Mouse (Mus musculus) limb, embryonic 10.5 days (tissue): Measurements from ENCODE around the gene Tmem38b. TPM values are rescaled to one million over a fixed set of nuclear protein-coding genes. Genes with fewer than 3 reads are reported as not detected.

Source experiments
- DNase-seq: peaks from one replicate; pipeline ENCODE4 v3.0.0-alpha.2; 2017; ENCODE audit warnings: low spot score
- H3K27ac ChIP-seq: fragments of 300-500 bp; sonication (generic); 2 replicates; pipeline ENCODE4 v1.5.1; 2016; ENCODE audit warnings: mild to moderate bottlenecking
- H3K27me3 ChIP-seq: fragments of 300-500 bp; sonication (generic); 2 replicates; pipeline ENCODE4 v1.6.1; 2016; ENCODE audit warnings: low read depth, mild to moderate bottlenecking; ENCODE audit not compliant: poor library complexity, severe bottlenecking
- H3K36me3 ChIP-seq: fragments of 300-500 bp; sonication (generic); 2 replicates; pipeline ENCODE4 v1.6.1; 2016; ENCODE audit warnings: mild to moderate bottlenecking, moderate library complexity
- H3K4me1 ChIP-seq: fragments of 300-500 bp; sonication (generic); 2 replicates; pipeline ENCODE4 v1.6.1; 2016
- H3K4me3 ChIP-seq: fragments of 300-500 bp; sonication (generic); 2 replicates; pipeline ENCODE4 v1.5.1; 2016; ENCODE audit warnings: mild to moderate bottlenecking, moderate library complexity
- H3K9me3 ChIP-seq: fragments of 300-500 bp; sonication (generic); replicated peaks from 2 replicates; pipeline ENCODE4 v1.6.1; 2016; ENCODE audit warnings: mild to moderate bottlenecking
- WGBS: fragments of 180-500 bp; shearing (Covaris S2); methylation state at CpG from one replicate; pipeline ENCODE4 v1.1.7; 2016; 5-methylcytosine and 5-hydroxymethylcytosine counted together
- polyA plus RNA-seq: library from polyadenylated mRNA; unstranded; fragments of >200 nt; fragmentation: Nextera tagmentation; extraction: Ambion mirVana; gene quantifications from 2 replicates; pipeline ENCODE4 v1.2.1, GENCODE M21; 2016

The Tmem38b gene
- polyA plus RNA-seq, 1 experiment from 2014 or later, result 4.0 TPM

GRCm38 (mm10) chr4:53840158-53840870, 14.5 kb downstream of the Tmem38b start:
- WGBS, result 87% methylated on average over 15 of the region's 15 CpGs

DNA sequence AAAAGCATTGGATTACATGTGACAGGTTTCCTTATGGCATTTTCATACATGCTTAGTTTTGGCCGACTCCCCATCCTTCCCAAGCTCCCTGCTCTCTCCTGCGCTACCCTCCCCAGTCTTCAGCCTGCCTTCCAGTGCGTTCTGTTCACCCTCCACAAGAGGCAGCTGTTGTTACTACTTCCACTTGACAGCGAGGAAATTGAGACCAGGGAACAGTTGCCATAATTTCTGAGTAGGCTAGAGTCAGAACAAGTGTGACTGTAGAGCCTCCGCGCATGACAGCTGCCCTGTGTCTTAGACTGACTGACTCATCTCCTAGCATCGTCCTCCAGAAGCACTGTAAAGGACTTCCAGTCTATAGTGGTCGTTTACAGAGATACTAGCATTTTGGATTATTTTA, 17.7 kb downstream of the Tmem38b start:
- H3K27me3 ChIP-seq, result no peaks in the 10 kb centered on the region

More at GRCm38 (mm10) chr4:53840158-53840870, 14.5 kb downstream of the Tmem38b start:
- no peaks in the 10 kb centered on the region for H3K9me3 ChIP-seq
- H3K4me1 ChIP-seq, result no peaks in the 10 kb centered on the region
- H3K27me3 ChIP-seq, result no peaks in the 10 kb centered on the region
- no peak overlapping the region for H3K27ac ChIP-seq
- H3K4me3 ChIP-seq, result no peak overlapping the region
- no peaks in the 10 kb centered on the region for H3K36me3 ChIP-seq
- no peak for DNase-seq

GRCm38 (mm10) chr4:53844835-53845619, 19.2 kb downstream of the Tmem38b start:
- Histone ChIP-seq H3K27me3 (no peaks in the 10 kb centered on the region), H3K4me1 (no peaks in the 10 kb centered on the region), H3K4me3 (no peak overlapping the region), H3K9me3 (no peaks in the 10 kb centered on the region), H3K36me3 (no peaks in the 10 kb centered on the region), H3K27ac (no peak overlapping the region)
- no peak for DNase-seq
- 63% methylated on average over 6 of the region's 6 CpGs for WGBS

More for the DNA sequence above, 17.7 kb downstream of the Tmem38b start:
- 77% methylated on average over 8 of the region's 8 CpGs for WGBS
- DNase-seq, result no peak
- Histone ChIP-seq H3K4me1 (no peaks in the 10 kb centered on the region), H3K4me3 (no peak overlapping the region), H3K9me3 (no peaks in the 10 kb centered on the region), H3K27ac (no peak overlapping the region), H3K36me3 (no peaks in the 10 kb centered on the region)

DNA sequence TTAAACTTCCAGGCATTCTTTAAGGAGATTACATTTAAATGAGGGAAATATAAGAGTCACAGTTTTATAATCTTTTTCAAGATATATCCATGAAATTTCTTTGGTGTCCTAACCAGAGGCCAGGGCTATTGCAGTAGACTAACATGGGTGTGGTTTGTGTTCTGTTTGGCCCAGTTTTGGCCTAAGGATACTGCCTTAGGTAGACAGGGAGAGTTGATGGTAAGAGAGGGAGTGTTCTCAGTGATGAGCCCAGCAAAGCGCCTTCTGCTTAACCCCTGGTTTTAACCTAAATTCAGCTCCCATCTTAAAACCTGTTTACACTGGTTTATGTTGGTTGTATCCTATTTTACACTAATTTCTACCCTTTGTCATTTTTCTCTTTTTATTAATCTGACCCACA, 19.8 kb downstream of the Tmem38b start:
- Histone ChIP-seq H3K36me3 (0 out of 2 replicates have a peak, but pooled peaks cover under 1% of the 10 kb centered on the region), H3K4me1 (no peaks in the 10 kb centered on the region), H3K9me3 (no peaks in the 10 kb centered on the region), H3K27me3 (no peaks in the 10 kb centered on the region), H3K4me3 (no peak overlapping the region), H3K27ac (no peak overlapping the region)
- no peak for DNase-seq
- 97% methylated on average over 1 of the region's 1 CpGs for WGBS

DNA sequence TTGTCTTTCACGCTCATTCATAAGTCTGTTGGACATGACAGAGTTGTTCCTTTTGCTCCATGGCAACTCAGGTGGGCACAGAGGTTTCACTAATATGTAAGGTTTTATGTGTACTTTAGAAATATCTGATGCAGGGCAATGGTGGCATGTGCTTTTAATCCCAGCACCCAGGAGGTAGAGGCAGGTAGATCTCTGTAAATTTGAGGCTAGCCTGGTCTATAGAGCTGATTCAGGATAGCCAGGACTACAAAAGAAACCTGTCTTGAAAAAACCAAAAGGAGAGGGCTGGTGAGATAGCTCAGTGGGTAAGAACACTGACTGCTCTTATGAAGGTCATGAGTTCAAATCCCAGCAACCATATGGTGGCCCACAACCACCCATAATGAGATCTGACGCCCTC, 20.5 kb downstream of the Tmem38b start:
- WGBS, result 73% methylated on average over 2 of the region's 2 CpGs

GRCm38 (mm10) chr4:53847541-53847940, 21.7 kb downstream of the Tmem38b start:
- Histone ChIP-seq H3K27me3 (no peaks in the 10 kb centered on the region), H3K4me1 (no peaks in the 10 kb centered on the region), H3K4me3 (no peak overlapping the region), H3K9me3 (no peaks in the 10 kb centered on the region), H3K27ac (no peak overlapping the region), H3K36me3 (peaks cover 6% of the 10 kb centered on the region; the same call in 1 of the 2 replicates)
- 93% methylated on average over 4 of the region's 4 CpGs for WGBS
- DNase-seq, result no peak

More for the DNA sequence above, 20.5 kb downstream of the Tmem38b start:
- no peaks in the 10 kb centered on the region for H3K4me1 ChIP-seq
- H3K4me3 ChIP-seq, result no peak overlapping the region
- no peak for DNase-seq
- peaks cover 6% of the 10 kb centered on the region; the same call in 1 of the 2 replicates for H3K36me3 ChIP-seq
- H3K27ac ChIP-seq, result no peak overlapping the region
- H3K9me3 ChIP-seq, result no peaks in the 10 kb centered on the region
- no peaks in the 10 kb centered on the region for H3K27me3 ChIP-seq

- WGBS, result 95% methylated on average over 3 of the region's 3 CpGs
- Histone ChIP-seq H3K27me3 (no peaks in the 10 kb centered on the region), H3K36me3 (peaks cover 6% of the 10 kb centered on the region; the same call in 1 of the 2 replicates), H3K27ac (no peak overlapping the region), H3K9me3 (no peaks in the 10 kb centered on the region), H3K4me3 (no peak overlapping the region), H3K4me1 (no peaks in the 10 kb centered on the region)
- no peak for DNase-seq
These were observed 22.5 kb downstream of the Tmem38b start for GRCm38 (mm10) chr4:53848308-53848707.

DNA sequence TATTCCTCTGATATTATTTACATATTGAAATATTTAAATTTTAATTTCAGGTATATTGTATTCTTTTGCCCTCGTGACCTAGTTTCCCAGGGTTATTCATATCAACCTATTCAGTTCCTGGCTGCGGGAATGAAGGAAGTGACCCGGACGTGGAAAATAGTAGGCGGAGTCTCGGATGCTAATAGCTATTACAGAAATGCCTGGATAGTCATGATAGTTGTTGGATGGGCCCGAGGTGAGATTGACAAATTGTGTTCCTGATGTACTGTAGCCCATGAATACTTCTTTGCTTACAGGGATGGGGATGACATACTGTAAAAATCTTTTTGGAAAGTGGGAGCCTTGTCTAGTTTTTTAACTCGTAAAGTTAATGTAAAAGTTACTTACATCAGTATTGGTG, 23.0 kb downstream of the Tmem38b start:
- no peak overlapping the region for H3K27ac ChIP-seq
- H3K9me3 ChIP-seq, result no peaks in the 10 kb centered on the region
- H3K4me1 ChIP-seq, result no peaks in the 10 kb centered on the region
- peaks cover 6% of the 10 kb centered on the region; the same call in 1 of the 2 replicates for H3K36me3 ChIP-seq
- no peak for DNase-seq
- WGBS, result 93% methylated on average over 8 of the region's 8 CpGs
- no peaks in the 10 kb centered on the region for H3K27me3 ChIP-seq
- H3K4me3 ChIP-seq, result no peak overlapping the region

DNA sequence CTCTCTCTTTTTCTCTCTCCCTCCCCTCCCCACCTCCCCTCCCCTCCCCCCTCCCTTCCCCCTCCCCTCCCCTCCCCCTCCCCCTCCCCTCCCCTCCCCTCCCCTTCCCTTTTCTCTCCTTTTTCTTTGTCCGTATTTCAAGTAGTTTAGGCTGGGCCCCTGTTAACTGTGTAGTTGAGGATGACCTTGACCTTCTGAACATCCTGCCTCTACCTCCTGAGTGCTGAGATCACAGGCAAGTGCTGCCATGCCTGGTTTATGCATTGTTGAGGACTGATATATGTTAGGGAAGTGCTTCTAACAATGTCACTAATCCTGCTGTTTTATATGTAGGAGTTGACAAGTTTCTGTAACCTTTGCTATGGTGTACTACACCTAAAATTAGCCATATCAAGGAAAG, 24.0 kb downstream of the Tmem38b start:
- DNase-seq, result no peak
- Histone ChIP-seq H3K27ac (no peak overlapping the region), H3K36me3 (peaks cover 6% of the 10 kb centered on the region; the same call in 1 of the 2 replicates)

GRCm38 (mm10) chr4:53853333-53853732, 27.5 kb downstream of the Tmem38b start:
- 100% methylated on average over 1 of the region's 1 CpGs for WGBS
- H3K9me3 ChIP-seq, result no peaks in the 10 kb centered on the region
- H3K36me3 ChIP-seq, result peaks cover 6% of the 10 kb centered on the region; the same call in 1 of the 2 replicates
- no peak overlapping the region for H3K4me3 ChIP-seq
- no peaks in the 10 kb centered on the region for H3K27me3 ChIP-seq
- no peaks in the 10 kb centered on the region for H3K4me1 ChIP-seq
- DNase-seq, result no peak
- no peak overlapping the region for H3K27ac ChIP-seq

More for the DNA sequence above, 24.0 kb downstream of the Tmem38b start:
- Histone ChIP-seq H3K4me3 (no peak overlapping the region), H3K4me1 (no peaks in the 10 kb centered on the region), H3K9me3 (no peaks in the 10 kb centered on the region), H3K27me3 (no peaks in the 10 kb centered on the region)
- WGBS, result no CpG with 5 or more reads among the region's 1 CpGs

- WGBS, result 62% methylated on average over 18 of the region's 18 CpGs
- no peak for DNase-seq
- H3K27me3 ChIP-seq, result no peaks in the 10 kb centered on the region
- no peak overlapping the region for H3K4me3 ChIP-seq
- H3K9me3 ChIP-seq, result no peaks in the 10 kb centered on the region
- no peaks in the 10 kb centered on the region for H3K4me1 ChIP-seq
- no peaks in the 10 kb centered on the region; the same call in 1 of the 2 replicates for H3K36me3 ChIP-seq
- H3K27ac ChIP-seq, result no peak overlapping the region
These were observed 34.1 kb downstream of the Tmem38b start for GRCm38 (mm10) chr4:53859944-53860343.

DNA sequence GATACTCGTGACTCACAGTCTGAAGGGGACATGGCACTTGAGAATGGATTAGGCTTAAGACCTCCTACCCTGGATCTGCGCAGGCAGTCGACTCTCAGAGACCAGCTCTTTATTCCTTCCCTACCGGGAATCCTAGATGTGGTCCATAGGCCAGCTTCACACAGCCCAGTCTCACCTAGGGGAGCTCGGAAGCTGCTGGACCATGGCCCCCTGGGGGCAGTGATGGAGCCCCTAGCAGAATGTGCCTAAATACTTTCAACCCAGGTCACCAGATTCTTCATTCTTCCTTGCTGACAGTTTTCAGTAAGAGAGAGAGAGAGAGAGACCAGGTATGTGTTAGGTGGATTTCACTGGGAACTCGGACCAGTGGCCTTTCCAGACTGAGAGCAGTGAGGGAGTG, 36.3 kb downstream of the Tmem38b start:
- no peak for DNase-seq

More for the DNA sequence above, 36.3 kb downstream of the Tmem38b start:
- H3K4me3 ChIP-seq, result no peak overlapping the region
- WGBS, result 82% methylated on average over 6 of the region's 6 CpGs
- no peaks in the 10 kb centered on the region; the same call in 1 of the 2 replicates for H3K36me3 ChIP-seq
- no peaks in the 10 kb centered on the region for H3K4me1 ChIP-seq
- H3K27ac ChIP-seq, result no peak overlapping the region
- no peaks in the 10 kb centered on the region for H3K9me3 ChIP-seq
- H3K27me3 ChIP-seq, result no peaks in the 10 kb centered on the region
